Mouse (Mus musculus) thymus, adult 2 months (tissue): Measurements from ENCODE around the gene Aebp2. TPM values are rescaled to one million over a fixed set of nuclear protein-coding genes. Genes with fewer than 3 reads are reported as not detected.

ENCODE experiments used
- DNase-seq: peaks from one replicate; pipeline ENCODE4 v3.0.0; 2021
- H3K27ac ChIP-seq: fragments of 200-500 bp; 2 replicates; pipeline ENCODE4 v1.5.1; 2012; ENCODE audit warnings: low read length, control low read depth; ENCODE audit not compliant: control insufficient read depth, insufficient read depth
- H3K27me3 ChIP-seq: fragments of 200-500 bp; 2 replicates; pipeline ENCODE4 v1.6.1; 2012; ENCODE audit warnings: mild to moderate bottlenecking, low read length, moderate library complexity, mixed read lengths; ENCODE audit not compliant: control insufficient read depth, insufficient read depth
- H3K36me3 ChIP-seq: fragments of 200-500 bp; 2 replicates; pipeline ENCODE4 v1.6.1; 2012; ENCODE audit warnings: mild to moderate bottlenecking, low read length, moderate library complexity; ENCODE audit not compliant: control insufficient read depth, insufficient read depth
- H3K4me1 ChIP-seq: fragments of 200-500 bp; replicated peaks from 2 replicates; pipeline ENCODE4 v1.6.1; 2012; ENCODE audit warnings: low read length; ENCODE audit not compliant: control insufficient read depth, insufficient read depth
- H3K4me3 ChIP-seq: fragments of 200-500 bp; 2 replicates; pipeline ENCODE4 v1.5.1; 2012; ENCODE audit warnings: mild to moderate bottlenecking, low read length, control low read depth, moderate library complexity; ENCODE audit not compliant: control insufficient read depth, insufficient read depth
- CTCF ChIP-seq: fragments of 200-500 bp; IDR thresholded peaks from 2 replicates; pipeline ENCODE4 v1.5.1; 2012; ENCODE audit warnings: mild to moderate bottlenecking, control low read depth, low read length, moderate library complexity, borderline replicate concordance; ENCODE audit not compliant: control insufficient read depth, poor library complexity, insufficient read depth; ENCODE audit errors: extremely low read depth
- POLR2A ChIP-seq: fragments of 200-500 bp; IDR thresholded peaks from 2 replicates; pipeline ENCODE4 v1.6.1; 2012; ENCODE audit warnings: mild to moderate bottlenecking, low read length, control low read depth, moderate library complexity; ENCODE audit not compliant: control insufficient read depth, poor library complexity, insufficient read depth; ENCODE audit errors: extremely low read depth
- WGBS: fragments of 180-500 bp; shearing (Covaris S2); methylation state at CpG from one replicate; pipeline ENCODE4 v1.1.7; 2018; 5-methylcytosine and 5-hydroxymethylcytosine counted together
- polyA plus RNA-seq: library from polyadenylated mRNA; depleted of rRNA; stranded (reverse); fragments of >200 nt; gene quantifications from 2 replicates; pipeline ENCODE4 v1.2.3, GENCODE M21; 2012

Gene Aebp2
- polyA plus RNA-seq, 1 experiment: 56.9 TPM

DNA sequence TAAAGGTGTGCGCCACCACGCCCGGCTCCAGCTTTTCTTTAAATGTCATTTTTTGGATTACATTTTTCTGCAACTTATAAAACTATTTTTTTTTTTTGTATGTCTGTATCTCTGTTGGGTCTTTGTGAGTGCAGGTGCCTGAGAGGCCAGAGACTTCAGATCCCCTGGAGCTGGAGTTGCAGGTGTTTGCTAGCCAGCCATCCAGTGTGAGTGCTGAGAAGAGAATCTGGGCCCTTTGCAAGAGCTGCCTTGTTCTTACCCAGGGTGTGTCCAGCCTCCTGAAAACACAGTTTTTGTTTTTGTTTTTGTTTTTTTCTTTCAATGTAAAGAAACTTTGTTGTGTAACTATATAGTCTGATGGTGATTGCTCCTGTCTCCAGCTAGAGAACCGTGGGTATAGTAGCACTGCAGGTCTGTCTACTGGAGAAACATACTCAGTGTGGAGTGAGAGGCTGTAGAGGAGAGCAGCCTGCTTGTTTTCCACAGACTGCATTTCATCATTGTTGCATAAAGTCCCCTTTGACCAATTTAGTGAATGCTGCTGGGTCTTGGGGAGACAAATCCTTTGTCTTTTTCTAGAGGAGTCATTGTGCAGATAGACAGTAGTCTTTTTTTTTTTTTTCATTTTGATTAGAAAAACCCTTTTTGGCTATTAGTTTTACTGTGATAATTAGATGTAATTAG is 6.9 kb downstream of the Aebp2 start:
- peak; percentile 37 for DNase-seq
- WGBS: 78% methylated on average over 4 of the region's 4 CpGs
- Histone ChIP-seq H3K4me1 (peaks cover 26% of the 10 kb centered on the region), H3K27me3 (no peaks in the 10 kb centered on the region), H3K27ac (peak overlapping the region; percentile 47), H3K36me3 (peaks cover 10% of the 10 kb centered on the region), H3K4me3 (no peak overlapping the region)
- no peak for TF ChIP-seq CTCF
- no peak for TF ChIP-seq POLR2A

DNA sequence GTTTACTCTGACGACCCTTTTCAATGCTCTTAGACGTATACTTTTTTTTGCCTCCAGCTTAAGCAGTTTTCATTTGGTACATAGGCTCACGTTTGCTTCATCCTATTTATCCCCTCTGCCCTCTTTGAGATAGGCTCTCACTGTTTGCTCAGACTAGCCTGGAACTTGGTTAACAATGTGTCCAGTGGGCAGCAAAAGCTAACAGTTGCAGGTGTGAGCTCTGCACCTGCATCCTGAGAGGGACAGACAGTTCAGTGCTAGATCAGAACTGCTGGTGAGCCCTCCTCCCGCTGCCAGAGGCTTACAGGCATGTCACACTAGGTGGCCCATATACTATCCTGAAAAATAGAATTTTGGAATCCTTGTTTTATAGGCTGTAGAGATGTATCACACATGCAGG is 7.8 kb downstream of the Aebp2 start:
- WGBS: 35% methylated on average over 4 of the region's 4 CpGs
- Histone ChIP-seq H3K4me3 (no peak overlapping the region), H3K27me3 (no peaks in the 10 kb centered on the region), H3K4me1 (peaks cover 26% of the 10 kb centered on the region), H3K36me3 (peaks cover 17% of the 10 kb centered on the region), H3K27ac (peak overlapping the region; percentile 44; the same call in 1 of the 2 replicates)
- TF ChIP-seq CTCF (no peak), POLR2A (no peak)
- DNase-seq: peak; percentile 45

DNA sequence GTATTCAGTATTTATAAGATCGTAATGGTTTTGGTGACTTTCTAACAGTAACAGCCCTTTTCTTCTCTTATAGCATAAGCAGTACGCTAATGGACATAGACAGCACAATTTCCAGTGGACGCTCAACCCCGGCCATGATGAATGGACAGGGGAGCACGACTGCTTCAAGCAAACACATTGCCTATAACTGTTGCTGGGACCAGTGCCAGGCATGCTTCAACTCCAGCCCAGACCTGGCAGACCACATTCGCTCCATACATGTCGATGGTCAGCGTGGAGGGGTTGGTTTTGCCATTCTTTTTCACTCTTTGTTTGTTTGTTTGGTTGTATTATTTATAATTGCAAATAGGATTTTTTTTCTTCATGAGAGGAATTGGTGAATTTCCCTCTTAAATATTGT is 11.2 kb downstream of the Aebp2 start:
- H3K27ac ChIP-seq: no peak overlapping the region
- no peak for DNase-seq
- peaks cover 12% of the 10 kb centered on the region for H3K4me1 ChIP-seq
- H3K27me3 ChIP-seq: no peaks in the 10 kb centered on the region
- 96% methylated on average over 8 of the region's 8 CpGs for WGBS
- H3K4me3 ChIP-seq: no peak overlapping the region
- TF ChIP-seq POLR2A (no peak), CTCF (no peak)
- peaks cover 42% of the 10 kb centered on the region for H3K36me3 ChIP-seq

DNA sequence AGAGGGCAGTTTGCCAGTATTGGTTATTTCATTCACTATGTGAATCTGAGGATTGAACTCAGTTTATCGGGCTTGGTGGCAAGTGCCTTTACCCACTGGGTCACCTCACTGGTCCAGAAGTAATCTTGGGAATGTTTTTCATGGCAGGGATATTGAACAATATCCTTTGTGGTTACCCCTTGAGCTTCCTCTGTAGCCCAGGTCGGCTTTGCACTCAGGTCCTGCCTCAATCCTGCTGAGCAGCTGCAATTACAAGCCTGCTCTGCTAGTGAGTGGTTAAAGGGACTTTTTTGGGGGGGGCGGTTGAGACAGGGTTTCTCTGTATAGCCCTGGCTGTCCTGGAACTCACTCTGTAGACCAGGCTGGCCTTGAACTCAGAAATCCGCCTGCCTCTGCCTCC is 13.8 kb downstream of the Aebp2 start:
- H3K27me3 ChIP-seq: no peaks in the 10 kb centered on the region
- no peak overlapping the region for H3K4me3 ChIP-seq
- H3K27ac ChIP-seq: no peak overlapping the region
- no peaks in the 10 kb centered on the region; the same call in 1 of the 2 replicates for H3K4me1 ChIP-seq
- DNase-seq: no peak
- 89% methylated on average over 4 of the region's 4 CpGs for WGBS
- TF ChIP-seq POLR2A: no peak
- no peak for TF ChIP-seq CTCF
- H3K36me3 ChIP-seq: peaks cover 67% of the 10 kb centered on the region

DNA sequence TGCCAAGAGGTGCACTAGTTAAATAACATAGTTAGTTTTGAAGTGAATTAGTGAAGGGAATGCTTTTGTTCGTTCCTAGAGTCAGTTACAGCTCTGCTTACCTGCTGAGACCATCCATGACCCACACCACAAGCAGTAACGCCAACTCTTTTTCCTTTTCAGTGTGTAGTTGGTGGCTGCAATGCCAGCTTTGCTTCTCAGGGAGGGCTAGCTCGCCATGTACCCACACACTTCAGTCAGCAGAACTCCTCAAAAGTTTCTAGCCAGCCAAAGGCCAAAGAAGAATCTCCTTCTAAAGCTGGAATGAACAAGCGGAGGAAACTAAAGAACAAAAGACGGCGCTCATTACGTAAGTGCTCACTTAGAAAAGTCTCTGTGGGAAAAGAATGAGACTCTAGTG is 19.5 kb downstream of the Aebp2 start:
- WGBS: 96% methylated on average over 7 of the region's 7 CpGs
- TF ChIP-seq CTCF (no peak), POLR2A (no peak)
- H3K36me3 ChIP-seq: peaks cover 67% of the 10 kb centered on the region

DNA sequence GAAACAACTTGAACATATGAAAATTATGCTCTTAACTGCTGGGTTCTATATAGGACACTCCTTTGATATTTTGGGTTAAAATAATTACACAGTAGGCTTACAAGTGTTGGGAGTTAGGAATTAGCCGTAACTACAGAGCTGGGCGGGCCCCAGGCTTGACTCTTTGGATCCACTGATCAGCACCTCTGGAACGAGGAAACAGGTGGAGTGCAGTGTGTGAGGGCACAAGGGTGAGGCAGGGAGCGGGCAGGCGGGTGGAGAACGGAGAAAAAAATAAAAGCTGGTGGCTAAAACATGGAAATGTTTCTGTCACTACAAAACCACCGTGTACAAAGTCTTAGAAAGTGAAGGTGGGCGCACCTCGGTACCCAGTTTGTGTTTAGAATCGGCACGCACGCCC is 20.2 kb downstream of the Aebp2 start:
- H3K27ac ChIP-seq: no peak overlapping the region
- 96% methylated on average over 12 of the region's 12 CpGs for WGBS
- no peak overlapping the region for H3K4me3 ChIP-seq
- peaks cover 67% of the 10 kb centered on the region for H3K36me3 ChIP-seq
- no peak for DNase-seq
- H3K27me3 ChIP-seq: no peaks in the 10 kb centered on the region
- no peaks in the 10 kb centered on the region for H3K4me1 ChIP-seq
- TF ChIP-seq CTCF (no peak), POLR2A (no peak)

More for the DNA sequence above, 19.5 kb downstream of the Aebp2 start:
- Histone ChIP-seq H3K27me3 (no peaks in the 10 kb centered on the region), H3K4me3 (no peak overlapping the region), H3K4me1 (no peaks in the 10 kb centered on the region), H3K27ac (no peak overlapping the region)
- DNase-seq: no peak

DNA sequence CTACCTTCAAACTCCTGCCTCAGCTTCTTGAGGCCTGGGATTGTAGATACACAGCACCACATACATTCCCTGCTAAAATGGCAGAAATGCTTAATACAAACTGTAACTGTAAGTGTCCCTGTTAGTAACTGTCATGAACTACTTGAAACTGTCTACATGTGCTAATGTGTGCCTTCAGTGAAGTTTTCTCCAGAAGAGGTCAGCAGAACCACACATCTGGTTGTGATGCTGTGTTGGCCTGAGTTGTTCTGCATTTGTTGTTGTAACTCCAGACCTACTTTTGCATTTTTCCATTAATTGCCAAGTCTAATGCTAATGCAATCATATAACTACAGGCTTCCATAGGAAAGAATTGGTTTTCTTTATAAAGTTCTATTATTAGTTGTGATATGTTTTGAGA is 23.5 kb downstream of the Aebp2 start:
- H3K27me3 ChIP-seq: no peaks in the 10 kb centered on the region
- H3K4me3 ChIP-seq: no peak overlapping the region
- H3K27ac ChIP-seq: no peak overlapping the region
- no peaks in the 10 kb centered on the region for H3K4me1 ChIP-seq
- DNase-seq: no peak
- peaks cover 66% of the 10 kb centered on the region for H3K36me3 ChIP-seq
- TF ChIP-seq POLR2A (no peak), CTCF (no peak)
